Mouse (Mus musculus): ENCODE results near the gene Timmdc1. TPM values are rescaled to one million over a fixed set of nuclear protein-coding genes. Genes with fewer than 3 reads are reported as not detected.
A peak's percentile ranks its signal among the peaks of the same experiment; 100 is the strongest.
"Not testable (repeated sequence)": the region's sequence is repeated elsewhere in the genome, so short reads cannot be mapped to it uniquely, and the experiment has no call there.

Timmdc1 gene
- total and polyA plus RNA-seq, 2 experiments from 2014 or later, result 47.4 to 90.1 TPM

DNA sequence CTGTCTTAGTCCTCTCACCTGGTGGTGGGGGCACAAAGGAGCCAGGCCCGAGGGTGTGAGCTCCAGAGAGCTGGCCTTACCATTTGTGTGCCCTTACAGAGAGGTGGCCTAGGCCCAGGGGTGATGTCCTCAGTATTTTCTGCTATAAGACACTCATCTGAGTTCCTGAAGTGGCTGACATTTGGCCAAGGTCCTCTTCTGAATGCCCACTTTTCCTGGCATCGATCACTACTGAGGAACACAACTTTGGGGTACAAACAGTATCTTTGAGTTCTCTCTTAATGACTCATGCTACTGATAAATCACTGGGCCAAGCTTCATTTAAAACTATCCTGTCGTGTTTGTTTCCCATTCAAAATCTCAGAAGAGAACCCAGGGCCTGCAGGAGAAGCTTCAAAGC, 29.9 kb downstream of the Timmdc1 start:
- WGBS, result 79% methylated on average over 3 of the region's 3 CpGs
- Histone ChIP-seq H3K4me2 (ENCODE audit: low read depth, low read length) (no peak overlapping the region), H3K27ac (ENCODE audit: low read depth) (no peak overlapping the region), H3K9me3 (replicated peaks; ENCODE audit: control insufficient read depth, low read length) (no peaks in the 10 kb centered on the region), H3K4me1 (ENCODE audit: control insufficient read depth, insufficient read depth) (no peaks in the 10 kb centered on the region), H3K27me3 (ENCODE audit: control insufficient read depth, insufficient read depth, low read length) (no peaks in the 10 kb centered on the region), H3K9ac (replicated peaks; ENCODE audit: low read depth, low read length) (no peak overlapping the region), H3K4me3 (ENCODE audit: low read depth, low read length) (no peak overlapping the region), H3K36me3 (replicated peaks; ENCODE audit: control insufficient read depth, insufficient read depth, low read length) (peaks cover 12% of the 10 kb centered on the region)
- ATAC-seq (ENCODE audit: insufficient read depth, low read depth) (no peak), DNase-seq (ENCODE audit: low spot score) (no peak)
- TF ChIP-seq CTCF (IDR thresholded peaks at IDR 0.05; ENCODE audit: low read depth) (no peak), EP300 (IDR thresholded peaks at IDR 0.05; ENCODE audit: low read depth) (no peak)

DNA sequence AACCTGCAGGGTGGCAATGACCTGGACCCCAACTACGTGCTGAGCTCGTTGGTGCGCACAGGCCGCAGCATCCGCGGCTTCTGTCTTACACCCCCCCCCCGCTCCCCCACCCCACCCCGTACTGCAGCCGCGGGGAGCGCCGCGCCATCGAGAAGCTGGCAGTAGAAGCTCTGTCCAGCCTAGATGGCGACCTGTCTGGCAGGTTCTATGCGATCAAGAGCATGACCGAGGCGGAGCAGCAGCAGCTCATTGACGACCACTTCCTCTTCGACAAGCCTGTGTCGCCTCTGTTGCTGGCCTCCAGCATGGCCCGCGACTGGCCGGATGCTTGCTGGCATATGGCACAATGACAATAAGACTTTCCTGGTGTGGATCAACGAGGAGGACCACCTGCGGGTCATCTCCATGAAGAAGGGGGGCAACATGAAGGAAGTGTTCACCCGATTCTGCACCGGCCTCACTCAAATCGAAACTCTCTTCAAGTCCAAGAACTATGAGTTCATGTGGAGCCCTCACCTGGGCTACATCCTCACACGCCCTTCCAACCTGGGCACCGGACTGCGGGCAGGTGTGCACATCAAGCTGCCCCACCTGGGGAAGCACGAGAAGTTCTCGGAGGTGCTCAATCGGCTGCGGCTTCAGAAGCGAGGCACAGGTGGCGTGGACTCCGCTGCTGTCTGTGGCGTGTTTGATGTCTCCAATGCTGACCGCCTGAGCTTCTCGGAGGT, 38.7 kb downstream of the Timmdc1 start:
- Histone ChIP-seq H3K27me3 (ENCODE audit: control insufficient read depth, insufficient read depth, low read length) (no peaks in the 10 kb centered on the region), H3K36me3 (replicated peaks; ENCODE audit: control insufficient read depth, insufficient read depth, low read length) (no peaks in the 10 kb centered on the region), H3K4me1 (ENCODE audit: control insufficient read depth, insufficient read depth) (peaks cover 8% of the 10 kb centered on the region; the same call in 1 of the 2 replicates), H3K9ac (replicated peaks; ENCODE audit: low read depth, low read length) (no peak overlapping the region), H3K4me3 (ENCODE audit: low read depth, low read length) (peak overlapping the region; percentile 42), H3K4me2 (ENCODE audit: low read depth, low read length) (peak overlapping the region; percentile 74), H3K9me3 (replicated peaks; ENCODE audit: control insufficient read depth, low read length) (no peaks in the 10 kb centered on the region), H3K27ac (ENCODE audit: low read depth) (no peak overlapping the region)
- DNase-seq (ENCODE audit: low spot score) (no peak), ATAC-seq (ENCODE audit: insufficient read depth, low read depth) (peak; percentile 36; the same call in 1 of the 2 replicates)
- WGBS, result 31% methylated on average over 41 of the region's 42 CpGs
- TF ChIP-seq EP300 (IDR thresholded peaks at IDR 0.05; ENCODE audit: low read depth), result no peak
- no peak for TF ChIP-seq CTCF (IDR thresholded peaks at IDR 0.05; ENCODE audit: low read depth)

DNA sequence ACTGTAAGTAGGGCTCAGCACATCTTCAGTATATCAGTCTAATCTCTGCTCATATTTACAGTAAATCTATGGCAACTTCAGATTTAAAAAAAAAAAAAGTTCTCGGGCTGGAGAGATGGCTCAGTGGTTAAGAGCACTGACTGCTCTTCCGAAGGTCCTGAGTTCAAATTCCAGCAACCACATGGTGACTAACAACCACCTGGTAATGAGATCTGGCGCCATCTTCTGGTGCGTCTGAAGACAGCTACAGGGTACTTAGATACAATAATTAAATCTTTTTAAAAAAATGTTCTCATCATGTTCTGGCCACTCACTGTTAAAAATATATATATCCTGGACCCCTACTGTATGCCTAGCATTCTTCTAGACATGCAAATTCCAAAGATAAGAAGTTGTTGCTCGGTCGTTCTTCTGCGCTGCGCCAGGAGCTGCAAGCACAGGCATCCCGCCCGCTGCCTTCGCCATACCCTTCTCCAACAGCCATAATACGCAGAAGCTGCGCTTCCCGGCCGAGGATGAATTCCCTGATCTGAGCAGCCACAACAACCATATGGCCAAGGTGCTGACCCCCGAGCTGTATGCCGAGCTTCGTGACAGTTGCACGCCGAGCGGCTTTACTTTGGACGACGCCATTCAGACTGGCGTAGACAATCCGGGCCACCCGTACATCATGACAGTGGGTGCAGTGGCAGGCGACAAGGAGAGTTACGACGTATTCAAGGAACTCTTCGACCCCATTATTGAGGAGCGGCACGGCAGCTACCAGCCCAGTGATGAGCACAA, 39.5 kb downstream of the Timmdc1 start:
- Histone ChIP-seq H3K27me3 (ENCODE audit: control insufficient read depth, insufficient read depth, low read length) (no peaks in the 10 kb centered on the region), H3K4me1 (ENCODE audit: control insufficient read depth, insufficient read depth) (peaks cover 8% of the 10 kb centered on the region; the same call in 1 of the 2 replicates), H3K4me2 (ENCODE audit: low read depth, low read length) (peak overlapping the region; percentile 74), H3K9me3 (replicated peaks; ENCODE audit: control insufficient read depth, low read length) (no peaks in the 10 kb centered on the region), H3K27ac (ENCODE audit: low read depth) (no peak overlapping the region), H3K36me3 (replicated peaks; ENCODE audit: control insufficient read depth, insufficient read depth, low read length) (no peaks in the 10 kb centered on the region), H3K4me3 (ENCODE audit: low read depth, low read length) (peak overlapping the region; percentile 42), H3K9ac (replicated peaks; ENCODE audit: low read depth, low read length) (no peak overlapping the region)
- DNase-seq (ENCODE audit: low spot score) (peak; percentile 28), ATAC-seq (ENCODE audit: insufficient read depth, low read depth) (peak; percentile 33)
- WGBS, result 15% methylated on average over 32 of the region's 32 CpGs
- TF ChIP-seq CTCF (IDR thresholded peaks at IDR 0.05; ENCODE audit: low read depth) (peak; percentile 48), EP300 (IDR thresholded peaks at IDR 0.05; ENCODE audit: low read depth) (no peak)

DNA sequence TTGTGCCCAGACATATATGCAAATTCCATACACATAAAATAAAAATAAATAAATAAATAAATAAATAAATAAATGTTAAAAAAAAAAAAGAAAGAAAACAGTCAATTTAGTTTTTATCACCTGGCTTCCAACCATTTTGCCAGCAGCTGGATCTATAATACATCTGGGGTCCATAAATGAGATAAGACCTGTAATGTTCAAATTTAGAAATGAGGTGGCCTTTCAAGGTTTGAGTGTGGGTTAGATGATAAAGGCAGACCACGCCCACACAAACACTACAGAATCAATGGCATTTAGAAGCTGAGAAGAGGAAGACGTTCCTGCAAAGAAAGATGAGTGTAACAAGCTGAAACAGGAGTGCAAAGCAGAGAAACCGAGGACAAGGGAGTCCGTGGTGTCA, 41.1 kb downstream of the Timmdc1 start:
- Histone ChIP-seq H3K4me1 (ENCODE audit: control insufficient read depth, insufficient read depth) (peaks cover 18% of the 10 kb centered on the region), H3K4me2 (ENCODE audit: low read depth, low read length) (no peak overlapping the region), H3K27ac (ENCODE audit: low read depth) (no peak overlapping the region), H3K9me3 (replicated peaks; ENCODE audit: control insufficient read depth, low read length) (no peaks in the 10 kb centered on the region), H3K4me3 (ENCODE audit: low read depth, low read length) (no peak overlapping the region), H3K27me3 (ENCODE audit: control insufficient read depth, insufficient read depth, low read length) (no peaks in the 10 kb centered on the region), H3K9ac (replicated peaks; ENCODE audit: low read depth, low read length) (no peak overlapping the region), H3K36me3 (replicated peaks; ENCODE audit: control insufficient read depth, insufficient read depth, low read length) (no peaks in the 10 kb centered on the region)
- no peak for ATAC-seq (ENCODE audit: insufficient read depth, low read depth)
- DNase-seq (ENCODE audit: low spot score), result no peak
- WGBS, result 68% methylated on average over 4 of the region's 4 CpGs
- TF ChIP-seq CTCF (IDR thresholded peaks at IDR 0.05; ENCODE audit: low read depth) (no peak), EP300 (IDR thresholded peaks at IDR 0.05; ENCODE audit: low read depth) (no peak)

DNA sequence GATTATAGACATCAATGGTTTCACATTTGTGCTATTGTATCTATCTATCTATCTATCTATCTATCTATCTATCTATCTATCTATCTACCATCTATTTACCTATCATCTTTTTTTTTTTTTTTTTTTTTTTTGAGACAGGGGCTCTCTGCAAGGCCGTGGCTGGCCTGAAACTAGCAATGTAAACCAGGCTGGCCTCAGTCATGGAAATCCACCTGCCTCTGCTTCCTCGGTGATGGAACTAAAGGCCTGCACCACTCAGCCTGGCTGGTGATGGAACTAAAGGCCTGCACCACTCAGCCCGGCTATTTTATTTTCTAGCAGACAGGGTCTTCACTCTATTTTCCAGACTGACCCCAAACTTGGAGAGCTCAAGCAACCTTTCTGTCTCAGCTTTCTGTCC, 44.2 kb downstream of the Timmdc1 start:
- 92% methylated on average over 3 of the region's 3 CpGs for WGBS

DNA sequence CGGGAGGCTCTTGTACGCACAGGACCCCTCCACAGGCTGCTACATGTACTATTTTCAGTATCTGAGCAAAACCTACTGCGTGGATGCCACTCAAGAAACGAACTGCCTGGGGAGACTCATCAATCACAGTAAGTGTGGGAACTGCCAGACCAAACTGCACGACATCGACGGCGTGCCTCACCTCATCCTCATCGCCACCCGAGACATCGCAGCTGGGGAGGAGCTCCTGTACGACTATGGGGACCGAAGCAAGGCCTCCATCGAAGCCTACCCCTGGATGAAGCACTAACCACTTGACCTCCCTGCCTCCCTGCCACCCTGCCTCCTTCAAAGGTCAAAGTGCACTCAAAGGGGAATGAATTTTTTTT, 45.2 kb downstream of the Timmdc1 start:
- DNase-seq (ENCODE audit: low spot score); H3K9ac ChIP-seq (replicated peaks; ENCODE audit: low read depth, low read length); H3K9me3 ChIP-seq (replicated peaks; ENCODE audit: control insufficient read depth, low read length); H3K36me3 ChIP-seq (replicated peaks; ENCODE audit: control insufficient read depth, insufficient read depth, low read length); ATAC-seq (ENCODE audit: insufficient read depth, low read depth); H3K27me3 ChIP-seq (ENCODE audit: control insufficient read depth, insufficient read depth, low read length): not testable (repeated sequence)
- H3K4me2 ChIP-seq (ENCODE audit: low read depth, low read length), result peak overlapping the region; percentile 77
- WGBS, result 42% methylated on average over 14 of the region's 14 CpGs
- H3K4me1 ChIP-seq (ENCODE audit: control insufficient read depth, insufficient read depth), result peaks cover 12% of the 10 kb centered on the region
- peak overlapping the region; percentile 46 for H3K4me3 ChIP-seq (ENCODE audit: low read depth, low read length)
- H3K27ac ChIP-seq (ENCODE audit: low read depth), result peak overlapping the region; percentile 89

More for the DNA sequence above, 44.2 kb downstream of the Timmdc1 start:
- no peak overlapping the region for H3K9ac ChIP-seq (replicated peaks; ENCODE audit: low read depth, low read length)
- H3K4me1 ChIP-seq (ENCODE audit: control insufficient read depth, insufficient read depth), result peaks cover 16% of the 10 kb centered on the region
- H3K36me3 ChIP-seq (replicated peaks; ENCODE audit: control insufficient read depth, insufficient read depth, low read length), result no peaks in the 10 kb centered on the region
- H3K27me3 ChIP-seq (ENCODE audit: control insufficient read depth, insufficient read depth, low read length), result no peaks in the 10 kb centered on the region
- no peak overlapping the region for H3K27ac ChIP-seq (ENCODE audit: low read depth)
- TF ChIP-seq EP300 (IDR thresholded peaks at IDR 0.05; ENCODE audit: low read depth) (no peak), CTCF (IDR thresholded peaks at IDR 0.05; ENCODE audit: low read depth) (no peak)
- no peak overlapping the region for H3K4me2 ChIP-seq (ENCODE audit: low read depth, low read length)
- H3K4me3 ChIP-seq (ENCODE audit: low read depth, low read length), result no peak overlapping the region
- no peaks in the 10 kb centered on the region for H3K9me3 ChIP-seq (replicated peaks; ENCODE audit: control insufficient read depth, low read length)
- DNase-seq (ENCODE audit: low spot score) (no peak), ATAC-seq (ENCODE audit: insufficient read depth, low read depth) (no peak)

Data from heart, postnatal 0 days (tissue).